Mouse (Mus musculus): Measurements from ENCODE around the gene Lce1e. TPM values are rescaled to one million over a fixed set of nuclear protein-coding genes. Genes with fewer than 3 reads are reported as not detected.
"Not testable (repeated sequence)": the region's sequence is repeated elsewhere in the genome, so short reads cannot be mapped to it uniquely, and the experiment has no call there.

Gene Lce1e
- not detected in 2 replicates for polyA plus RNA-seq (2015; fragmentation: Nextera tagmentation; extraction: Ambion mirVana)

GRCm38 (mm10) chr3:92708974-92709373 is at the start of gene Lce1e:
TSS of gene Lce1e (minus strand) at chr3:92709074.
- Histone ChIP-seq H3K4me1 (replicated peaks) (no peaks in the 10 kb centered on the region), H3K27me3 (no peaks in the 10 kb centered on the region), H3K4me2 (no peak within 1 kb of the TSS), H3K9ac (no peak within 1 kb of the TSS), H3K4me3 (no peak within 1 kb of the TSS), H3K36me3 (no peaks in the 10 kb centered on the region), H3K27ac (no peak within 1 kb of the TSS), H3K9me3 (no peaks in the 10 kb centered on the region)
- ATAC-seq (ENCODE audit: low FRiP score), result no peak
- 93% methylated on average over 2 of the region's 2 CpGs for WGBS

GRCm38 (mm10) chr3:92753197-92753596 is 44.3 kb upstream of the Lce1e start:
- Histone ChIP-seq H3K27me3 (no peaks in the 10 kb centered on the region), H3K4me3 (no peak overlapping the region), H3K4me1 (replicated peaks) (no peaks in the 10 kb centered on the region), H3K9ac (no peak overlapping the region), H3K27ac (no peak overlapping the region), H3K9me3 (no peaks in the 10 kb centered on the region), H3K4me2 (no peak overlapping the region), H3K36me3 (no peaks in the 10 kb centered on the region)
- ATAC-seq (ENCODE audit: low FRiP score), result 0 out of 2 replicates have a peak, but pooled peaks have one; percentile 36
- WGBS, result 47% methylated on average over 3 of the region's 3 CpGs

GRCm38 (mm10) chr3:92752238-92752637 is 43.4 kb upstream of the Lce1e start, which contains the start of gene Lce1g:
TSS of gene Lce1g (minus strand) at chr3:92752338.
- ATAC-seq (ENCODE audit: low FRiP score), result no peak
- 91% methylated on average over 1 of the region's 1 CpGs for WGBS
- H3K36me3 ChIP-seq, result no peaks in the 10 kb centered on the region
- no peak within 1 kb of the TSS for H3K4me3 ChIP-seq
- no peak within 1 kb of the TSS for H3K4me2 ChIP-seq
- no peaks in the 10 kb centered on the region for H3K27me3 ChIP-seq
- no peak within 1 kb of the TSS for H3K9ac ChIP-seq
- H3K4me1 ChIP-seq (replicated peaks), result no peaks in the 10 kb centered on the region
- H3K27ac ChIP-seq, result no peak within 1 kb of the TSS
- H3K9me3 ChIP-seq, result no peaks in the 10 kb centered on the region

GRCm38 (mm10) chr3:92738996-92739395 is 30.1 kb upstream of the Lce1e start, which contains the start of gene Gm38119:
TSS of gene Gm38119 (minus strand) at chr3:92739096.
- Histone ChIP-seq H3K36me3 (no peaks in the 10 kb centered on the region), H3K4me1 (replicated peaks) (no peaks in the 10 kb centered on the region), H3K4me2 (no peak within 1 kb of the TSS), H3K9ac (no peak within 1 kb of the TSS), H3K27ac (no peak within 1 kb of the TSS), H3K27me3 (no peaks in the 10 kb centered on the region), H3K9me3 (no peaks in the 10 kb centered on the region), H3K4me3 (no peak within 1 kb of the TSS)
- WGBS, result 70% methylated on average over 1 of the region's 1 CpGs
- ATAC-seq (ENCODE audit: low FRiP score), result no peak

GRCm38 (mm10) chr3:92722631-92723030 is 13.8 kb upstream of the Lce1e start:
- no peaks in the 10 kb centered on the region for H3K9me3 ChIP-seq
- no peak overlapping the region for H3K4me2 ChIP-seq
- H3K4me3 ChIP-seq, result no peak overlapping the region
- no peak overlapping the region for H3K27ac ChIP-seq
- ATAC-seq (ENCODE audit: low FRiP score), result no peak
- no peaks in the 10 kb centered on the region for H3K36me3 ChIP-seq
- 89% methylated on average over 5 of the region's 5 CpGs for WGBS
- H3K9ac ChIP-seq, result no peak overlapping the region
- H3K27me3 ChIP-seq, result no peaks in the 10 kb centered on the region
- no peaks in the 10 kb centered on the region for H3K4me1 ChIP-seq (replicated peaks)

GRCm38 (mm10) chr3:92720250-92720649 is 11.4 kb upstream of the Lce1e start, which contains the start of gene Lce1f:
TSS of gene Lce1f (minus strand) at chr3:92720350.
- 79% methylated on average over 3 of the region's 3 CpGs for WGBS
- no peaks in the 10 kb centered on the region for H3K9me3 ChIP-seq
- ATAC-seq (ENCODE audit: low FRiP score), result no peak

GRCm38 (mm10) chr3:92715122-92715521 is 6.2 kb upstream of the Lce1e start:
- no peaks in the 10 kb centered on the region for H3K36me3 ChIP-seq
- H3K4me2 ChIP-seq, result no peak overlapping the region
- no peak for ATAC-seq (ENCODE audit: low FRiP score)
- no peak overlapping the region for H3K27ac ChIP-seq
- no peaks in the 10 kb centered on the region for H3K9me3 ChIP-seq
- H3K9ac ChIP-seq, result no peak overlapping the region
- no peaks in the 10 kb centered on the region for H3K4me1 ChIP-seq (replicated peaks)
- H3K27me3 ChIP-seq, result no peaks in the 10 kb centered on the region
- H3K4me3 ChIP-seq, result no peak overlapping the region

More at GRCm38 (mm10) chr3:92720250-92720649, 11.4 kb upstream of the Lce1e start, which contains the start of gene Lce1f:
- H3K9ac ChIP-seq, result no peak within 1 kb of the TSS
- H3K27me3 ChIP-seq, result no peaks in the 10 kb centered on the region
- no peak within 1 kb of the TSS for H3K4me3 ChIP-seq
- no peaks in the 10 kb centered on the region for H3K36me3 ChIP-seq
- H3K27ac ChIP-seq, result no peak within 1 kb of the TSS
- no peak within 1 kb of the TSS for H3K4me2 ChIP-seq
- no peaks in the 10 kb centered on the region for H3K4me1 ChIP-seq (replicated peaks)

- no peaks in the 10 kb centered on the region for H3K36me3 ChIP-seq
- no peak for ATAC-seq (ENCODE audit: low FRiP score)
- no peak overlapping the region for H3K4me3 ChIP-seq
- no peak overlapping the region for H3K27ac ChIP-seq
- no peak overlapping the region for H3K9ac ChIP-seq
- no peaks in the 10 kb centered on the region for H3K4me1 ChIP-seq (replicated peaks)
- no peak overlapping the region for H3K4me2 ChIP-seq
- no peaks in the 10 kb centered on the region for H3K9me3 ChIP-seq
- no peaks in the 10 kb centered on the region for H3K27me3 ChIP-seq
- 0% methylated on average over 1 of the region's 1 CpGs for WGBS
Observed at GRCm38 (mm10) chr3:92694613-92695012, 14.3 kb downstream of the Lce1e start.

- no peak overlapping the region for H3K4me2 ChIP-seq
- ATAC-seq (ENCODE audit: low FRiP score), result no peak
- H3K4me1 ChIP-seq (replicated peaks), result no peaks in the 10 kb centered on the region
- no peak overlapping the region for H3K9ac ChIP-seq
- H3K36me3 ChIP-seq, result no peaks in the 10 kb centered on the region
- H3K4me3 ChIP-seq, result no peak overlapping the region
- H3K27me3 ChIP-seq, result no peaks in the 10 kb centered on the region
- no peak overlapping the region for H3K27ac ChIP-seq
- no peaks in the 10 kb centered on the region for H3K9me3 ChIP-seq
Observed at GRCm38 (mm10) chr3:92691688-92692087, 17.2 kb downstream of the Lce1e start.

GRCm38 (mm10) chr3:92689154-92689553 is 19.7 kb downstream of the Lce1e start:
- 84% methylated on average over 16 of the region's 16 CpGs for WGBS
- H3K36me3 ChIP-seq; H3K4me2 ChIP-seq; H3K27me3 ChIP-seq; H3K9me3 ChIP-seq; H3K4me3 ChIP-seq; H3K9ac ChIP-seq; ATAC-seq (ENCODE audit: low FRiP score); H3K4me1 ChIP-seq (replicated peaks); H3K27ac ChIP-seq: not testable (repeated sequence)

- H3K9me3 ChIP-seq, result no peaks in the 10 kb centered on the region
- H3K27ac ChIP-seq, result no peak within 1 kb of the TSS
- no peaks in the 10 kb centered on the region for H3K36me3 ChIP-seq
- H3K4me3 ChIP-seq, result no peak within 1 kb of the TSS
- WGBS, result 58% methylated on average over 2 of the region's 2 CpGs
- no peaks in the 10 kb centered on the region for H3K27me3 ChIP-seq
- no peak within 1 kb of the TSS for H3K9ac ChIP-seq
- no peak for ATAC-seq (ENCODE audit: low FRiP score)
- no peak within 1 kb of the TSS for H3K4me2 ChIP-seq
- H3K4me1 ChIP-seq (replicated peaks), result no peaks in the 10 kb centered on the region
Observed at GRCm38 (mm10) chr3:92687110-92687509, 21.8 kb downstream of the Lce1e start, which contains the start of gene Lce1d. TSS of gene Lce1d (minus strand) at chr3:92687210.

- H3K9ac ChIP-seq, result no peak within 1 kb of the TSS
- H3K4me1 ChIP-seq (replicated peaks), result no peaks in the 10 kb centered on the region
- H3K36me3 ChIP-seq, result no peaks in the 10 kb centered on the region
- no peak within 1 kb of the TSS for H3K4me2 ChIP-seq
- no peaks in the 10 kb centered on the region for H3K27me3 ChIP-seq
- no peak for ATAC-seq (ENCODE audit: low FRiP score)
- 92% methylated on average over 4 of the region's 4 CpGs for WGBS
- no peaks in the 10 kb centered on the region for H3K9me3 ChIP-seq
- H3K4me3 ChIP-seq, result no peak within 1 kb of the TSS
- no peak within 1 kb of the TSS for H3K27ac ChIP-seq
Observed at GRCm38 (mm10) chr3:92678947-92679346, 29.9 kb downstream of the Lce1e start, which contains the start of gene Lce1c. TSS of gene Lce1c (plus strand) at chr3:92679247.

- H3K9me3 ChIP-seq, result no peaks in the 10 kb centered on the region
- H3K27me3 ChIP-seq, result no peaks in the 10 kb centered on the region
- no peak within 1 kb of the TSS for H3K4me2 ChIP-seq
- no peak within 1 kb of the TSS for H3K9ac ChIP-seq
- H3K27ac ChIP-seq, result no peak within 1 kb of the TSS
- no peak for ATAC-seq (ENCODE audit: low FRiP score)
- no peak within 1 kb of the TSS for H3K4me3 ChIP-seq
- no peaks in the 10 kb centered on the region for H3K4me1 ChIP-seq (replicated peaks)
- H3K36me3 ChIP-seq, result no peaks in the 10 kb centered on the region
Observed at GRCm38 (mm10) chr3:92670215-92670614, 38.7 kb downstream of the Lce1e start, which contains the start of gene Lce1a2. TSS of gene Lce1a2 (minus strand) at chr3:92670315.
